Mouse (Mus musculus) intestine, postnatal 0 days (tissue): ENCODE measurements around the gene Gnai3. TPM values are rescaled to one million over a fixed set of nuclear protein-coding genes. Genes with fewer than 3 reads are reported as not detected.

Experiments used
- ATAC-seq: fragments of 200-750 bp; cut with Nextera tagmentation; 2 replicates; pipeline ENCODE4 v1.8.0; 2017; ENCODE audit warnings: mild to moderate bottlenecking, moderate TSS enrichment, moderate library complexity
- H3K27ac ChIP-seq: fragments of 300-500 bp; sonication (generic); 2 replicates; pipeline ENCODE4 v1.5.1; 2014; ENCODE audit warnings: mild to moderate bottlenecking, low read depth, low read length, moderate library complexity
- H3K27me3 ChIP-seq: fragments of 300-500 bp; sonication (generic); replicated peaks from 2 replicates; pipeline ENCODE4 v1.6.1; 2014; ENCODE audit warnings: low read length, mixed read lengths; ENCODE audit not compliant: control insufficient read depth, insufficient read depth
- H3K36me3 ChIP-seq: fragments of 300-500 bp; sonication (generic); 2 replicates; pipeline ENCODE4 v1.6.1; 2014; ENCODE audit warnings: mild to moderate bottlenecking, moderate library complexity; ENCODE audit not compliant: control insufficient read depth, insufficient read depth
- H3K4me1 ChIP-seq: fragments of 300-500 bp; sonication (generic); replicated peaks from 2 replicates; pipeline ENCODE4 v1.6.1; 2014; ENCODE audit warnings: antibody characterized with exemption, low read length, mixed read lengths; ENCODE audit not compliant: control insufficient read depth, insufficient read depth
- H3K4me2 ChIP-seq: fragments of 300-500 bp; sonication (generic); replicated peaks from 2 replicates; pipeline ENCODE4 v1.6.1; 2014; ENCODE audit warnings: low read depth, mild to moderate bottlenecking, moderate library complexity
- H3K4me3 ChIP-seq: fragments of 300-500 bp; sonication (generic); 2 replicates; pipeline ENCODE4 v1.5.1; 2014; ENCODE audit warnings: low read depth, low read length
- H3K9ac ChIP-seq: fragments of 300-500 bp; sonication (generic); 2 replicates; pipeline ENCODE4 v1.6.1; 2014; ENCODE audit warnings: mild to moderate bottlenecking, low read depth, low read length
- H3K9me3 ChIP-seq: fragments of 300-500 bp; sonication (generic); 2 replicates; pipeline ENCODE4 v1.6.1; 2016; ENCODE audit warnings: mixed run types; ENCODE audit not compliant: control insufficient read depth
- CTCF ChIP-seq: sonication (generic); IDR thresholded peaks from 2 replicates; pipeline ENCODE4 v1.5.1; 2016; ENCODE audit warnings: low read depth, mild to moderate bottlenecking, control low read depth, antibody characterized with exemption, moderate library complexity
- WGBS: fragments of 180-500 bp; shearing (Covaris S2); extraction: QIAGEN DNeasy Blood & Tissue Kit; methylation state at CpG from one replicate; pipeline ENCODE4 v1.1.7; 2014; 5-methylcytosine and 5-hydroxymethylcytosine counted together
- polyA plus RNA-seq: library from polyadenylated mRNA; unstranded; fragments of >200 nt; fragmentation: Nextera tagmentation; extraction: Ambion mirVana; gene quantifications from 2 replicates; pipeline ENCODE4 v1.2.1, GENCODE M21; 2015

Gene Gnai3
- polyA plus RNA-seq, 1 experiment from 2014 or later, result 101 TPM

DNA sequence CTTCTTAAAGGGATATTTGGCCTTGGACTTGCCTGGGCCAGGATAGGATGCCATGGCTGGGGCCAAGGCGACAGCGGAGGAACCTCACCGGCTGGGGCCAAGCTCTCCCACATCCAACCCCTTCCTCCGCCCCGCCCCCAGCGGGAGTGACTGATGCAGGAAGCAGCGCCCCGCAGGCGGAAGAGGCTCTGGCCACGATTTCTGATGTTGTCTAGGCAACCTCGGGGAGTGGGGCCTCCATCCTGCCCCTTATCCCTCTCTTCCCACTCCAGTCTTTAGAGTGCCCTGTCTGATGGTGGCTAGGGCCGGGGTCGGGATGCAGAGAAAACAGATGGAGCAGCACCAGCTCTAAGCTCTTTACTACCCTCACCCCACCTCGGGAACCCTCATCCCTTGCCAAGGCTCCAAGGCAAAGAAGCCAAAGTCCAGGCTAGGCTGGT is 60.6 kb downstream of the Gnai3 start:
- Histone ChIP-seq H3K4me3 (peak overlapping the region; percentile 75), H3K27ac (peak overlapping the region; percentile 91), H3K27me3 (no peaks in the 10 kb centered on the region), H3K36me3 (peaks cover 5% of the 10 kb centered on the region; the same call in 1 of the 2 replicates), H3K9me3 (no peaks in the 10 kb centered on the region), H3K9ac (peak overlapping the region; percentile 77), H3K4me1 (peaks cover 10% of the 10 kb centered on the region), H3K4me2 (peak overlapping the region; percentile 97)
- WGBS, result under 1% methylated on average over 14 of the region's 14 CpGs
- peak; percentile 80 for ATAC-seq
- peak; percentile 54 for TF ChIP-seq CTCF

DNA sequence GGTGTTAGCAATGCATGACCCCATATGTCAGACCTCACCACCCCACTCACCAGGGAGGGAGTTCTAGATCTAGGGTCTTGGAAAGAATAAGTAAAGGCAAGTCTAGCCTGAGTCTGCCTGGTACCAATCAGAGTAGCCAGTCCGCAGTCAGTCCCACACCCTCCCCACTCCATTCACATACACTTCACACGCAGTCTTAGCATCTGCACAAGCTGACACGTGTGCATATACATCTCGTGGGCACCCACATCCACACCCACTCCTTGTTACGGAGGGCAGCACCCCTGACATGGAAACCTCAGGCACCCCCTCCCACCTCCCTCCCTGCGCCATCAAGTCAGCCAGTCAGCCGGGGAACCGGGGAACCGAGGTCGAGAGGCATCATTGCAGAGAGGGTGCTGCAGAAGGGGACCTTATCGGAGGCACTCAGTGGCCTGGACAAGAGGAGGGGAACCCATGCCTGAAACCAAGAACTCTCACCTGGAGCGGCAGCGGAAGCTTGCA is 61.1 kb downstream of the Gnai3 start:
- peak overlapping the region; percentile 75 for H3K4me3 ChIP-seq
- H3K9me3 ChIP-seq, result no peaks in the 10 kb centered on the region
- H3K9ac ChIP-seq, result peak overlapping the region; percentile 77
- peaks cover 10% of the 10 kb centered on the region for H3K36me3 ChIP-seq
- WGBS, result 11% methylated on average over 13 of the region's 13 CpGs
- H3K27me3 ChIP-seq, result no peaks in the 10 kb centered on the region
- H3K4me1 ChIP-seq, result peaks cover 10% of the 10 kb centered on the region
- peak overlapping the region; percentile 91 for H3K27ac ChIP-seq
- 0 out of 2 replicates have a peak, but pooled peaks have one; percentile 1 for ATAC-seq
- H3K4me2 ChIP-seq, result peak overlapping the region; percentile 97
- no peak for TF ChIP-seq CTCF

DNA sequence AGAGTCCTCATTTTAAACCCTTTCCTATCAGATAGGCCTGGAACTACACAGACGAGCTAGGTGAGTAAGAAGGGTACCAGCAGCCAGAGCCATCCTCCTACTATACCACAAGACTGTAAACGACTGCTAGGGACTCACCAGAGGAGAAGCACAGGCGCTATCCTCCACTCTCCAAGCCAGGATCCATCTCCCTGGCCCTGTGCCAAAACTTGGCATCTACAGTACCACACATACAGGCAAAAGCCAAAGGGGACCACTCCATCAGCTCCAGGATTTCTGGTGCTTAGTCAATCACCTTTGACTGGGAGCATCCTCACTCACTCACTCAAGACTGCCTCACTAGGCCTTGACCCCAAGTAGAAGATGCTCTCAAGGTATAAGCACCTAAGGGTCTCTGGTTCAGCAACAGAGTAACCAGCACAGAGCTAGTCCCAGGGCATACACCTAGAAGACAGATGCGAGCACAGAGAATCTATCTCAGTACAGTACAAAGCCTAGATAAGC is 62.0 kb downstream of the Gnai3 start:
- ATAC-seq, result no peak
- H3K9ac ChIP-seq, result no peak overlapping the region
- whole genome bisulfite sequencing, result 58% methylated on average over 4 of the region's 4 CpGs
- no peaks in the 10 kb centered on the region for H3K9me3 ChIP-seq
- H3K27ac ChIP-seq, result no peak overlapping the region
- no peak for TF ChIP-seq CTCF
- peaks cover 10% of the 10 kb centered on the region for H3K4me1 ChIP-seq
- no peak overlapping the region for H3K4me3 ChIP-seq
- peak overlapping the region; percentile 97; the same call in 1 of the 2 replicates for H3K4me2 ChIP-seq
- no peaks in the 10 kb centered on the region for H3K27me3 ChIP-seq
- peaks cover 17% of the 10 kb centered on the region for H3K36me3 ChIP-seq

DNA sequence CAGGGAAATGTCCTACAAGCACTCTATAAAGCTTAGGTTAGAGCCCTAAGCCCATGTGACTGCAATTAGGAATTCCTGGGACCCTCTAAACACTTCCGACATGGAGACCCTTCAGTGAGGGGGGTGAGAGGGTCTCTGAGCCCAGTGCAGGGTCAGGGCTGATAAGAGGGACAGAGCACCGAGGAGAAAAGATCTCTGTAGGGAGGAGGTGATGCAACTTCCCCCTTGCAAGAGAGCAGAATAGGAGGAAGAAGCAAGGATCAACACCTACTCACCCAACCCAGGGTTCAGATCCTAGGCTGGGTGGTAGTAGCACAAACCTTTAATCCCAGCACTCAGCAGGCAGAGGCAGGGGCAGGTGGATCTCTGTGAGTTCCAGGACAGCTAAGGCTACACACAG is 62.8 kb downstream of the Gnai3 start:
- H3K9ac ChIP-seq, result no peak overlapping the region
- H3K4me3 ChIP-seq, result no peak overlapping the region
- peaks cover 10% of the 10 kb centered on the region for H3K4me1 ChIP-seq
- H3K36me3 ChIP-seq, result peaks cover 25% of the 10 kb centered on the region
- no peak for ATAC-seq
- H3K27ac ChIP-seq, result no peak overlapping the region
- no peak overlapping the region for H3K4me2 ChIP-seq
- WGBS, result 42% methylated on average over 2 of the region's 2 CpGs
- no peak for TF ChIP-seq CTCF
- no peaks in the 10 kb centered on the region for H3K9me3 ChIP-seq
- H3K27me3 ChIP-seq, result no peaks in the 10 kb centered on the region

DNA sequence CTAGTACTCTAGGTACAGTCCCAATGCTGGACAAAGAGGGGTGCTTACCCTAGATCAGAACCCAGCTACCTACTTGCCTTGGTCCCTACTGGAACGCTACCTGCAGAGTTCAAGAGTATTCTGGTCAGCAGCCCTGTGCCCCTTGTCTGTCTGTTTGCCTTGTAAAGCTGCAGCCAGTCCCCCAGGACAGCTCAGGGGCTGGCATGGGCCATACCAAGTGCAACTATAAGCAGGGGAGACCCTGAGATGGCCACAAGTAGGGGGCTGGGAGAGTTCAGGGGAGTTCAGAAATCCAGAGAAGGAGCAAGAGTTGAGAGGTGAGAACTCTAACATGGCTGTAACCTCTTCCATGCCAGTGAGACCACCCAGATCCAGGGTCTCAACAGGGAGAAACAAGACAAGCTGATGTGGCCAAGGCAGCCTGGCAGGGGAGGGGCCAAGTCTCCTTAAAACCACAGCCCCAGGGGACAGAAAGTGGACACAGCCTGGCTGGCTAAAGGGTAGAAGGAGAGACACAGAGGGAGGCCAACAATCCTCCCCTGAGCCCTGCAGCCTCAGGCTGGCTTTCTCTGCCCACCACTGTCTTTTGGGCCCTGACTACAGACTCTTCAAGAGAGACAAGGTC is 63.6 kb downstream of the Gnai3 start:
- Histone ChIP-seq H3K9me3 (no peaks in the 10 kb centered on the region), H3K9ac (0 out of 2 replicates have a peak overlapping the region, but pooled peaks have one; percentile 1), H3K4me1 (peaks cover 10% of the 10 kb centered on the region), H3K36me3 (peaks cover 33% of the 10 kb centered on the region), H3K4me3 (no peak overlapping the region), H3K27me3 (no peaks in the 10 kb centered on the region), H3K4me2 (no peak overlapping the region), H3K27ac (no peak overlapping the region)
- TF ChIP-seq CTCF, result no peak
- 85% methylated on average over 1 of the region's 1 CpGs for WGBS
- no peak for ATAC-seq

DNA sequence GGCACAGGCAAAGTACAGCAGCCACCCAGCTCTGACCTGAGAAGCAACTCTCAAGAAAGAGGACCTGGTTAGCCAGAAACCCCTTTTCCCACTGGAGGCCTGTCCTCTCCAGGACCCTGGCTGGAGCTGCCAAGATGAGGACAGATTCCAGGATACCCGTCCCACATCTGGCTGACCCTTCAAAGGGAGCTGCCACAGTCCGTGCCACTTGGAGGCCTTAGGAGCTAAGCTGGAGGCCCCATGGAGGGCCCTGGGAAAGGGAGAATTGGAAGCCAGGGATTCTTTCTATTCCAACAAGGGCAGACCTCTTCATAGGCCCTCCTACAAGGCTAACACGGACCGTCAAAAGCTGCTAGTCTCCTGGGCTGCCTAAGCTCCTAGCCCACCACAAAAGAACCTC is 64.3 kb downstream of the Gnai3 start:
- H3K27ac ChIP-seq, result no peak overlapping the region
- peaks cover 40% of the 10 kb centered on the region for H3K36me3 ChIP-seq
- no peak overlapping the region for H3K4me2 ChIP-seq
- no peaks in the 10 kb centered on the region for H3K9me3 ChIP-seq
- TF ChIP-seq CTCF, result no peak
- 65% methylated on average over 4 of the region's 4 CpGs for WGBS
- no peak overlapping the region for H3K9ac ChIP-seq
- H3K27me3 ChIP-seq, result no peaks in the 10 kb centered on the region
- peaks cover 6% of the 10 kb centered on the region for H3K4me1 ChIP-seq
- no peak for ATAC-seq
- no peak overlapping the region for H3K4me3 ChIP-seq
